Mouse (Mus musculus): ENCODE data around the gene Tmem179b. TPM values are rescaled to one million over a fixed set of nuclear protein-coding genes. Genes with fewer than 3 reads are reported as not detected.
"Not testable (repeated sequence)": the region's sequence is repeated elsewhere in the genome, so short reads cannot be mapped to it uniquely, and the experiment has no call there.

Tmem179b gene
- polyA plus RNA-seq, 1 experiment = 16.9 TPM

GRCm38 (mm10) chr19:8735389-8736159 is 38.7 kb downstream of the Tmem179b start, which contains the start of gene Wdr74:
Wdr74 (plus strand) TSS chr19:8735827.
- DNase-seq (ENCODE audit: extremely low spot score in 1 of 2, low spot score in 1 of 2) = peak; percentile 80 to 93

DNA sequence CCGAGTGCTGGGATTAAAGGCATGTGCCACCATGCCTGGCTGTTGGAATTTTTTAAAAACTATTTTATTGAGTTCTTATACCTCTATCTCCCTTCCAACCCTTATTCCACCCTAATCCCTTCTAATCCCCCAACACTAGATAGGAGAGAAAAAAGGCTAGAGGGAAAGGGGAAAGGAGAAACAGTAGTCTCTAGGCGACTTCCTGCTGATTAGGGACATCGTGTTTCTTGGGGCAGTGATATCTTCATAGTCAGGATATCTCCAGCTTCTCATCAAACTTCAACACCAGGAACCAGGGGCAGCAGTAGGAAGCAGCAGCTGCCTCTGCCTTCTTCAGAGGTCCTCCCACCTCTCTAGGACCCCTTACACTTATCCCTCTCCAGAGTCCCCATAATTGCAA is 39.9 kb downstream of the Tmem179b start:
- no peak for DNase-seq (ENCODE audit: extremely low spot score in 1 of 2, low spot score in 1 of 2)

GRCm38 (mm10) chr19:8728335-8729099 is 45.8 kb downstream of the Tmem179b start:
- DNase-seq (ENCODE audit: extremely low spot score in 1 of 2, low spot score in 1 of 2) = not testable (repeated sequence)

- DNase-seq (ENCODE audit: extremely low spot score in 1 of 2, low spot score in 1 of 2) = no peak
Measured at GRCm38 (mm10) chr19:8727495-8728114, 46.7 kb downstream of the Tmem179b start.

DNA sequence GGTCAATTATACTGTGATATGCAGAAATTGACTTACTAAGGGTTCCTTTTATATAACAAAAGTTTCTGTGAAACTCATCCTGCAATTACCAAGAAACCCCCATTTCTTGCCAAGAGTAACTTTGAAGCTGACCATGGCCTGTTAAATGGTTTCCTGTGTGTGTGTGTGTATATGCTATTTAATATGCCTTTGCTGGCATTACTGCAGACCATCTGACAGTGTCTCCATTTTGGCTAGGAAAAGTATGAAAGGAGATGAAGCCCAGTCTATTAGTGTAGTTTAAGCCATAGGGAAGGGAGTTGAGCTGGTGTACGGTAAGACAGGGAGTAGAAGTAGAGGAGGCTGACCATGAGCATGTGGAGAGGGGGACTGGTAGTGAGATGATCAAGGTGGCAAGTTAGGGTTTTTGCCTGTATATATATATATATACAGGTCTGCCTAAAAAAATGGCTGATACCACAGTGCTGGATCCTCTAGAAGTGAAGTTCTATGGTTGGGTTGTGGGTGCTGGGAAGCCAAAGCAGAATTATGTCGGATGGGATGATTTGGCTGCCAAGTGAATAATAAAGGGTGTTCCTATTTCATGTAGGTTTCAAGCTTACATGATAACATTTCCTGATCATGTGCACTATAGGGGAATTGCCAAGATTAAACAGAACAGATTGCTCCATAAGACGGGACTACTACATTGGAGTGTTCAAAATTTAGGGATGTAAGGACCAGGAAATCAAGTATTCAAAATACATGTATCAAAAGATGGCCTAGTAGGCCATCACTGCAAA is 47.5 kb downstream of the Tmem179b start:
- no peak for DNase-seq (ENCODE audit: extremely low spot score in 1 of 2, low spot score in 1 of 2)

- no peak for DNase-seq (ENCODE audit: extremely low spot score in 1 of 2, low spot score in 1 of 2)
Measured at GRCm38 (mm10) chr19:8725081-8725613, 49.1 kb downstream of the Tmem179b start.

DNA sequence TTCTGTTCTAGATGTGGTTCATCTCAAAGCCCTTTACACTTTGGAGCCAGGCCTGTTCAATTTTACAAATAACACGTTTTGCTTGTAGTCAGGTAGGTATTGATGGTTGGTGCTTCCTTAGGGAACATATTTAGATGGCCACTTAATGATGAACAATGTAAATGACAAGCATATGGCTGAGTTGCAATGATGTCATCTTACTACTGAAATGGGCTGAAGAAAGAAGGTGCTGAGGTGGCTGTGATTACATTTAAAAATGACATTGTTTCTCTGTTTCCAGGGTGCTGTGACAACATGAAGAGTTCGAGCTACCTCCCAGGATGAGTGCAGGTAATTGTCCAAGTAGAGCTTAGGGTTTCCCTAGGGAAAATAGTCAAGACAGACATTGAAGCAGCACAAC is 49.9 kb downstream of the Tmem179b start:
- no peak for DNase-seq (ENCODE audit: extremely low spot score in 1 of 2, low spot score in 1 of 2)

- DNase-seq (ENCODE audit: extremely low spot score in 1 of 2, low spot score in 1 of 2) = peak in 1 of 2 experiments; percentile 26
Measured at GRCm38 (mm10) chr19:8723574-8724346, 50.5 kb downstream of the Tmem179b start.

DNA sequence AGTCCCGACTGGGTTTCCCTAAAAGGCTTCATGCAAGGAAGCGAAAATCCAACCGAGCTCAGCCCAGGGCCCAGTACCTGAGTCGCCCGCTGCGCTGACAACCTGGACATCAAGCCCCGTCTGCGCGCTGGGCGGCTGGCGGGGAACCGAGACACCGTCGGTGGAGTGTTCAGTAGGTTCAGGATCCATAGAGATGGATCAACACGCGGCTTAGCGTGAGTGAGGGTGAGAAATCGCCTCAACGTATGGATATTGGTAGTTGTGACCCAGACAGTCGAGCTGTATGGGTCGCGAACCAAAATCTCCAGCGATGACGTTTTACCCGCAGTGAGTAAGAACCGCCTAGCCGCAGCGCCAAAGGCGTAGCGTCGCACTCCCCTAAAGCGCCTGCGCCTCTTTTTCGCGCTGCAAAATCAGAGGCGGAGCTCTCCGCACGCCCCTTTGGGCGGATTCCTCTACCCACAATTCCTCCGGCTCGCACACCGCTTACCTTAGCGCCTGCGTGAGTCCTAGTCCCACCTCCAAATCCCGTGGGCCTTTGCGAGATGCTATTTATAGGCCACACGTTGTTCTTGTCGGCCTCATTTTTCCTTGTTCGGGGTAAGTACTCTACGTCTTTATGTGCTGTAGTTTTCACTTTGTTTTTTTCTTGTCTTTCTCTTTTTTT is 51.2 kb downstream of the Tmem179b start, which contains the start of gene Slc3a2:
Gene Slc3a2 (minus strand): TSS at position 463 of the 667 bp plus-strand sequence.
- DNase-seq (ENCODE audit: extremely low spot score in 1 of 2, low spot score in 1 of 2) = peak; percentile 97 to 99

GRCm38 (mm10) chr19:8722559-8722906 is 51.7 kb downstream of the Tmem179b start:
- no peak for DNase-seq (ENCODE audit: extremely low spot score in 1 of 2, low spot score in 1 of 2)

Other genes starting within 250 kb of the Tmem179b start
- gene Slc22a8, start 183.2 kb downstream of the Tmem179b start, polyA plus RNA-seq (2012; rRNA removed) = 24.4 and 33.8 TPM in 2 replicates
- gene Slc22a6, start 156.4 kb downstream of the Tmem179b start, polyA plus RNA-seq (2012; rRNA removed) = 5.6 and 9.2 TPM in 2 replicates
- 78.1 and 81.1 TPM in 2 replicates for gene Chrm1, start 110.7 kb downstream of the Tmem179b start, polyA plus RNA-seq (2012; rRNA removed)
- gene Slc3a2, start 51.1 kb downstream of the Tmem179b start, polyA plus RNA-seq (2012; rRNA removed) = 183 and 188 TPM in 2 replicates
- gene Wdr74, start 38.6 kb downstream of the Tmem179b start, polyA plus RNA-seq (2012; rRNA removed) = 48.9 and 49.2 TPM in 2 replicates
- gene 1700092M07Rik, start 33.7 kb downstream of the Tmem179b start, polyA plus RNA-seq (2012; rRNA removed) = 0.34 and 0.92 TPM in 2 replicates
- gene Stx5a, start 33.1 kb downstream of the Tmem179b start, polyA plus RNA-seq (2012; rRNA removed) = 111 and 130 TPM in 2 replicates
- gene Nxf1, start 17.4 kb downstream of the Tmem179b start, polyA plus RNA-seq (2012; rRNA removed) = 128 and 139 TPM in 2 replicates
- 124 and 140 TPM in 2 replicates for gene Tmem223, start 3.5 kb downstream of the Tmem179b start, polyA plus RNA-seq (2012; rRNA removed)
- 15.8 and 17.4 TPM in 2 replicates for gene Taf6l, start 11.9 kb upstream of the Tmem179b start, polyA plus RNA-seq (2012; rRNA removed)
- gene Polr2g, start 24.1 kb upstream of the Tmem179b start, polyA plus RNA-seq (2012; rRNA removed) = 159 and 171 TPM in 2 replicates
- 3.8 and 4.6 TPM in 2 replicates for gene Zbtb3, start 28.1 kb upstream of the Tmem179b start, polyA plus RNA-seq (2012; rRNA removed)
- 27.2 and 30.9 TPM in 2 replicates for gene Ttc9c, start 44.9 kb upstream of the Tmem179b start, polyA plus RNA-seq (2012; rRNA removed)
- 92.6 and 96.8 TPM in 2 replicates for gene Hnrnpul2, start 45.5 kb upstream of the Tmem179b start, polyA plus RNA-seq (2012; rRNA removed)
- not detected in 2 replicates for gene AC129217.1, start 55.3 kb upstream of the Tmem179b start, polyA plus RNA-seq (2012; rRNA removed)
- gene Bscl2, start 63.0 kb upstream of the Tmem179b start, polyA plus RNA-seq (2012; rRNA removed) = 122 and 130 TPM in 2 replicates
- 248 and 262 TPM in 2 replicates for gene Gng3, start 64.7 kb upstream of the Tmem179b start, polyA plus RNA-seq (2012; rRNA removed)
- gene Lrrn4cl, start 76.3 kb upstream of the Tmem179b start, polyA plus RNA-seq (2012; rRNA removed) = 0.96 and 1.2 TPM in 2 replicates
- gene Ubxn1, start 97.0 kb upstream of the Tmem179b start, polyA plus RNA-seq (2012; rRNA removed) = 129 and 137 TPM in 2 replicates
- gene Uqcc3, start 106.5 kb upstream of the Tmem179b start, polyA plus RNA-seq (2012; rRNA removed) = 67.7 and 70.4 TPM in 2 replicates
- 3.7 and 4.0 TPM in 2 replicates for gene Lbhd1, start 109.3 kb upstream of the Tmem179b start, polyA plus RNA-seq (2012; rRNA removed)
- gene Gm49403, start 109.5 kb upstream of the Tmem179b start, polyA plus RNA-seq (2012; rRNA removed) = not detected in 2 replicates
- gene 1810009A15Rik, start 114.4 kb upstream of the Tmem179b start, polyA plus RNA-seq (2012; rRNA removed) = 36.6 and 41.3 TPM in 2 replicates
- gene Gm49416, start 114.5 kb upstream of the Tmem179b start, polyA plus RNA-seq (2012; rRNA removed) = not detected in 2 replicates
- 14.8 and 15.8 TPM in 2 replicates for gene Ints5, start 118.5 kb upstream of the Tmem179b start, polyA plus RNA-seq (2012; rRNA removed)
- gene Ganab, start 123.6 kb upstream of the Tmem179b start, polyA plus RNA-seq (2012; rRNA removed) = 87.7 and 95.2 TPM in 2 replicates
- gene B3gat3, start 145.9 kb upstream of the Tmem179b start, polyA plus RNA-seq (2012; rRNA removed) = 190 and 210 TPM in 2 replicates
- 8.3 and 9.6 TPM in 2 replicates for gene Rom1, start 154.9 kb upstream of the Tmem179b start, polyA plus RNA-seq (2012; rRNA removed)
- 13.9 and 14.1 TPM in 2 replicates for gene Eml3, start 155.1 kb upstream of the Tmem179b start, polyA plus RNA-seq (2012; rRNA removed)
- gene Mta2, start 167.4 kb upstream of the Tmem179b start, polyA plus RNA-seq (2012; rRNA removed) = 27.6 and 31.0 TPM in 2 replicates
- 19.6 and 20.5 TPM in 2 replicates for gene Tut1, start 179.4 kb upstream of the Tmem179b start, polyA plus RNA-seq (2012; rRNA removed)
- gene Eef1g, start 192.6 kb upstream of the Tmem179b start, polyA plus RNA-seq (2012; rRNA removed) = 257 and 281 TPM in 2 replicates
- 6.8 and 7.5 TPM in 2 replicates for gene Ahnak, start 214.8 kb upstream of the Tmem179b start, polyA plus RNA-seq (2012; rRNA removed)

Measured in frontal cortex, adult 2 months (tissue).